Mouse (Mus musculus): ENCODE data around the gene Wdr41. TPM values are rescaled to one million over a fixed set of nuclear protein-coding genes. Genes with fewer than 3 reads are reported as not detected.

Gene Wdr41
- polyA plus RNA-seq (2014; fragmentation: Illumina TruSeq; extraction: RNeasy Lipid Tissue Mini Kit (QIAGEN cat#74804)): 40.0 TPM

DNA sequence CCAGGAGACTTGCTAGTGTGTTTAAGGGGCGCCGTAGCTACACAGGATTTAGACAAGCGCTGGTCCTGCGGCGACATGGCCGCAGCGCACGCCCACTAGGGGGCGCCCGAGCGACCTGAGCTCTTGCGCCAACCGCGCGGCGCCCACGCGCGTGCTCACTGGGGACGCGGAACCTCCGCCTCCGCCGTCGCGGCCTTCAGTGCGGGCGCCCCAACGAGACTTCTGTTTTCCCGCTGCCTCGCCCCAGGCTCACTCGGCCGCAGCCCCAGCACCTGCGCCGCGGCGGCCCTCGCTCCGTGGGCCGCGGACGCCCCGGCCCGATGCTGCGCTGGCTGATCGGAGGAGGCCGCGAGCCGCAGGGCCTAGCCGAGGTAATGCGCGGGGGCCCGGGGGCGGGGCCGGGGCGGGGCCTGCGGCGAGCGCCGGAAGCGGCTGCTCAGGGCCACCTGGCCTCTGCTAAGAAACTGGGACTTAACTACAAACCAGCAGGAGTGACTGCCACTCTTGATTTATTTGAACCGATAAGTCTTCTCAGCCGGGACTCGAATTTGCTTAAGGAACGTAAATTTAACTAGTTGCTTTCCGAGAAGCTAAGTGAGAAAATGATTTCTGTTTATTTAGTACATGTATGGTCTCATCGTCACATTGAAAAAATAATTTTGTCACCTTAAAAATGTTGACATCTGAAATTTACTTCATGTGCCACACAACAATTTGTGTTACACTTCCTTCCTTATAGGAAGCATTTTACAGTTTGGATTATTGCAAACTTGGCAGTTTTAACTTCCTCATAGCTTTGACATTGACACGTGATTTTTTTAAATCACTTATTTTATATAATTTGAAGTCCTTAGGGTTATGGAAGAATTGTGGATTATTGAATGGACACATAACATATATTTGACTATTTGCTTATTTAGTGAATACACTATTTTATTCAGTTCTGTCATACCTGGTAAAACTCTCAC is at the start of gene Wdr41:
Gene Wdr41 (plus strand): TSS at position 126 of the 968 bp plus-strand sequence.

Other genes starting within 250 kb of the Wdr41 start
- 772 TPM for gene Tbca, start 187.4 kb upstream of the Wdr41 start, polyA plus RNA-seq (2014; fragmentation: Illumina TruSeq; extraction: RNeasy Lipid Tissue Mini Kit (QIAGEN cat#74804))
- not detected for gene Otp, start 100.7 kb upstream of the Wdr41 start, polyA plus RNA-seq (2014; fragmentation: Illumina TruSeq; extraction: RNeasy Lipid Tissue Mini Kit (QIAGEN cat#74804))

All from ovary, adult 10 weeks (tissue).